Mouse (Mus musculus): ENCODE measurements around the gene Ramp2. TPM values are rescaled to one million over a fixed set of nuclear protein-coding genes. Genes with fewer than 3 reads are reported as not detected.

Gene Ramp2
- total and polyA plus RNA-seq, 2 experiments from 2014 or later: 66.1 to 111 TPM

- no peak for DNase-seq (ENCODE audit: low spot score)
Measured at GRCm38 (mm10) chr11:101307744-101308143, 61.9 kb downstream of the Ramp2 start.

More at GRCm38 (mm10) chr11:101307744-101308143, 61.9 kb downstream of the Ramp2 start:
- Histone ChIP-seq H3K4me1 (ENCODE audit: insufficient read depth, low read length) (no peaks in the 10 kb centered on the region), H3K27ac (no peak overlapping the region), H3K27me3 (ENCODE audit: insufficient read depth, low read length) (no peaks in the 10 kb centered on the region), H3K9me3 (ENCODE audit: low read length) (no peaks in the 10 kb centered on the region), H3K36me3 (ENCODE audit: insufficient read depth, low read length) (no peaks in the 10 kb centered on the region), H3K4me3 (ENCODE audit: low read length) (no peak overlapping the region), H3K4me2 (ENCODE audit: low read depth, low read length) (no peak overlapping the region), H3K9ac (replicated peaks; ENCODE audit: low read length) (no peak overlapping the region)
- no peak for ATAC-seq
- WGBS: 45% methylated on average over 5 of the region's 5 CpGs
- TF ChIP-seq CTCF (IDR thresholded peaks at IDR 0.05; ENCODE audit: low read depth): no peak

Other genes with a start within 250 kb of the Ramp2 start
- gene Atp6v0a1, start 236.6 kb upstream of the Ramp2 start, total RNA-seq (2014; rRNA removed): 213 and 222 TPM in 2 replicates
- 162 and 181 TPM in 2 replicates for gene Atp6v0a1, start 236.6 kb upstream of the Ramp2 start, polyA plus RNA-seq (2015; fragmentation: Nextera tagmentation; extraction: Ambion mirVana)
- gene Naglu, start 176.0 kb upstream of the Ramp2 start, total RNA-seq (2014; rRNA removed): 23.1 and 23.8 TPM in 2 replicates
- 15.3 and 17.0 TPM in 2 replicates for gene Naglu, start 176.0 kb upstream of the Ramp2 start, polyA plus RNA-seq (2015; fragmentation: Nextera tagmentation; extraction: Ambion mirVana)
- 0.16 and 0.22 TPM in 2 replicates for gene Hsd17b1, start 167.6 kb upstream of the Ramp2 start, total RNA-seq (2014; rRNA removed)
- gene Hsd17b1, start 167.6 kb upstream of the Ramp2 start, polyA plus RNA-seq (2015; fragmentation: Nextera tagmentation; extraction: Ambion mirVana): not detected in 2 replicates
- gene Coasy, start 163.5 kb upstream of the Ramp2 start, total RNA-seq (2014; rRNA removed): 45.7 and 53.2 TPM in 2 replicates
- 34.5 and 35.1 TPM in 2 replicates for gene Coasy, start 163.5 kb upstream of the Ramp2 start, polyA plus RNA-seq (2015; fragmentation: Nextera tagmentation; extraction: Ambion mirVana)
- gene Mlx, start 158.8 kb upstream of the Ramp2 start, total RNA-seq (2014; rRNA removed): 42.2 and 75.2 TPM in 2 replicates
- gene Mlx, start 158.8 kb upstream of the Ramp2 start, polyA plus RNA-seq (2015; fragmentation: Nextera tagmentation; extraction: Ambion mirVana): 58.3 and 61.0 TPM in 2 replicates
- gene Psmc3ip, start 150.6 kb upstream of the Ramp2 start, total RNA-seq (2014; rRNA removed): 2.9 and 5.5 TPM in 2 replicates
- gene Psmc3ip, start 150.6 kb upstream of the Ramp2 start, polyA plus RNA-seq (2015; fragmentation: Nextera tagmentation; extraction: Ambion mirVana): 16.3 and 17.5 TPM in 2 replicates
- 56.8 and 68.4 TPM in 2 replicates for gene Retreg3, start 126.1 kb upstream of the Ramp2 start, total RNA-seq (2014; rRNA removed)
- 23.4 and 24.7 TPM in 2 replicates for gene Retreg3, start 126.1 kb upstream of the Ramp2 start, polyA plus RNA-seq (2015; fragmentation: Nextera tagmentation; extraction: Ambion mirVana)
- gene Tubg1, start 126.1 kb upstream of the Ramp2 start, total RNA-seq (2014; rRNA removed): 59.3 and 68.3 TPM in 2 replicates
- gene Tubg1, start 126.1 kb upstream of the Ramp2 start, polyA plus RNA-seq (2015; fragmentation: Nextera tagmentation; extraction: Ambion mirVana): 71.5 and 72.8 TPM in 2 replicates
- 29.7 and 40.8 TPM in 2 replicates for gene Tubg2, start 90.1 kb upstream of the Ramp2 start, total RNA-seq (2014; rRNA removed)
- gene Tubg2, start 90.1 kb upstream of the Ramp2 start, polyA plus RNA-seq (2015; fragmentation: Nextera tagmentation; extraction: Ambion mirVana): 57.7 and 62.8 TPM in 2 replicates
- 25.4 and 28.9 TPM in 2 replicates for gene Cntnap1, start 75.5 kb upstream of the Ramp2 start, total RNA-seq (2014; rRNA removed)
- gene Cntnap1, start 75.5 kb upstream of the Ramp2 start, polyA plus RNA-seq (2015; fragmentation: Nextera tagmentation; extraction: Ambion mirVana): 5.8 and 6.5 TPM in 2 replicates
- 26.7 and 32.3 TPM in 2 replicates for gene Plekhh3, start 74.7 kb upstream of the Ramp2 start, total RNA-seq (2014; rRNA removed)
- 8.8 TPM in 2 replicates for gene Plekhh3, start 74.7 kb upstream of the Ramp2 start, polyA plus RNA-seq (2015; fragmentation: Nextera tagmentation; extraction: Ambion mirVana)
- 0.16 and 0.43 TPM in 2 replicates for gene Ccr10, start 70.6 kb upstream of the Ramp2 start, total RNA-seq (2014; rRNA removed)
- 0.88 and 1.0 TPM in 2 replicates for gene Ccr10, start 70.6 kb upstream of the Ramp2 start, polyA plus RNA-seq (2015; fragmentation: Nextera tagmentation; extraction: Ambion mirVana)
- 26.7 and 27.6 TPM in 2 replicates for gene Ezh1, start 19.6 kb upstream of the Ramp2 start, total RNA-seq (2014; rRNA removed)
- 20.1 and 22.2 TPM in 2 replicates for gene Ezh1, start 19.6 kb upstream of the Ramp2 start, polyA plus RNA-seq (2015; fragmentation: Nextera tagmentation; extraction: Ambion mirVana)
- gene Vps25, start 7.7 kb downstream of the Ramp2 start, total RNA-seq (2014; rRNA removed): 66.1 and 82.1 TPM in 2 replicates
- 134 and 137 TPM in 2 replicates for gene Vps25, start 7.7 kb downstream of the Ramp2 start, polyA plus RNA-seq (2015; fragmentation: Nextera tagmentation; extraction: Ambion mirVana)
- gene Wnk4, start 14.5 kb downstream of the Ramp2 start, total RNA-seq (2014; rRNA removed): 1.5 and 2.5 TPM in 2 replicates
- 6.5 and 8.0 TPM in 2 replicates for gene Wnk4, start 14.5 kb downstream of the Ramp2 start, polyA plus RNA-seq (2015; fragmentation: Nextera tagmentation; extraction: Ambion mirVana)
- gene Cntd1, start 33.0 kb downstream of the Ramp2 start, total RNA-seq (2014; rRNA removed): 0.10 TPM in 1 of 2 replicates, not detected in the other
- 0.66 and 0.89 TPM in 2 replicates for gene Cntd1, start 33.0 kb downstream of the Ramp2 start, polyA plus RNA-seq (2015; fragmentation: Nextera tagmentation; extraction: Ambion mirVana)
- gene Coa3, start 33.1 kb downstream of the Ramp2 start, total RNA-seq (2014; rRNA removed): 146 and 154 TPM in 2 replicates
- 214 and 225 TPM in 2 replicates for gene Coa3, start 33.1 kb downstream of the Ramp2 start, polyA plus RNA-seq (2015; fragmentation: Nextera tagmentation; extraction: Ambion mirVana)
- 71.1 and 95.3 TPM in 2 replicates for gene Becn1, start 56.3 kb downstream of the Ramp2 start, total RNA-seq (2014; rRNA removed)
- 140 and 145 TPM in 2 replicates for gene Becn1, start 56.3 kb downstream of the Ramp2 start, polyA plus RNA-seq (2015; fragmentation: Nextera tagmentation; extraction: Ambion mirVana)
- 68.3 and 71.1 TPM in 2 replicates for gene Psme3, start 70.2 kb downstream of the Ramp2 start, total RNA-seq (2014; rRNA removed)
- gene Psme3, start 70.2 kb downstream of the Ramp2 start, polyA plus RNA-seq (2015; fragmentation: Nextera tagmentation; extraction: Ambion mirVana): 78.2 and 83.9 TPM in 2 replicates
- gene Aoc2, start 79.0 kb downstream of the Ramp2 start, total RNA-seq (2014; rRNA removed): 3.8 and 4.1 TPM in 2 replicates
- gene Aoc2, start 79.0 kb downstream of the Ramp2 start, polyA plus RNA-seq (2015; fragmentation: Nextera tagmentation; extraction: Ambion mirVana): 0.59 and 0.63 TPM in 2 replicates
- gene Aoc3, start 84.6 kb downstream of the Ramp2 start, total RNA-seq (2014; rRNA removed): 0.36 and 0.47 TPM in 2 replicates
- gene Aoc3, start 84.6 kb downstream of the Ramp2 start, polyA plus RNA-seq (2015; fragmentation: Nextera tagmentation; extraction: Ambion mirVana): 0.10 and 0.16 TPM in 2 replicates
- gene G6pc, start 121.5 kb downstream of the Ramp2 start, total RNA-seq (2014; rRNA removed): 0.26 TPM in 1 of 2 replicates, not detected in the other
- gene G6pc, start 121.5 kb downstream of the Ramp2 start, polyA plus RNA-seq (2015; fragmentation: Nextera tagmentation; extraction: Ambion mirVana): not detected in 2 replicates
- gene Aarsd1, start 171.6 kb downstream of the Ramp2 start, total RNA-seq (2014; rRNA removed): 62.5 and 69.4 TPM in 2 replicates
- 89.9 and 91.6 TPM in 2 replicates for gene Aarsd1, start 171.6 kb downstream of the Ramp2 start, polyA plus RNA-seq (2015; fragmentation: Nextera tagmentation; extraction: Ambion mirVana)
- gene Gm27029, start 178.8 kb downstream of the Ramp2 start, total RNA-seq (2014; rRNA removed): 2.2 TPM in 1 of 2 replicates, not detected in the other
- gene Gm27029, start 178.8 kb downstream of the Ramp2 start, polyA plus RNA-seq (2015; fragmentation: Nextera tagmentation; extraction: Ambion mirVana): 4.7 and 6.4 TPM in 2 replicates
- gene Rundc1, start 179.1 kb downstream of the Ramp2 start, total RNA-seq (2014; rRNA removed): 11.6 and 12.4 TPM in 2 replicates
- gene Rundc1, start 179.1 kb downstream of the Ramp2 start, polyA plus RNA-seq (2015; fragmentation: Nextera tagmentation; extraction: Ambion mirVana): 21.4 and 22.7 TPM in 2 replicates
- gene Ptges3l, start 179.3 kb downstream of the Ramp2 start, total RNA-seq (2014; rRNA removed): 0.31 and 0.58 TPM in 2 replicates
- gene Ptges3l, start 179.3 kb downstream of the Ramp2 start, polyA plus RNA-seq (2015; fragmentation: Nextera tagmentation; extraction: Ambion mirVana): 3.8 and 4.6 TPM in 2 replicates
- 535 and 538 TPM in 2 replicates for gene Rpl27, start 196.3 kb downstream of the Ramp2 start, total RNA-seq (2014; rRNA removed)
- gene Rpl27, start 196.3 kb downstream of the Ramp2 start, polyA plus RNA-seq (2015; fragmentation: Nextera tagmentation; extraction: Ambion mirVana): 276 and 282 TPM in 2 replicates
- 3.9 and 4.2 TPM in 2 replicates for gene Ifi35, start 202.4 kb downstream of the Ramp2 start, total RNA-seq (2014; rRNA removed)
- gene Ifi35, start 202.4 kb downstream of the Ramp2 start, polyA plus RNA-seq (2015; fragmentation: Nextera tagmentation; extraction: Ambion mirVana): 5.3 and 5.8 TPM in 2 replicates
- 103 and 140 TPM in 2 replicates for gene Rnd2, start 219.0 kb downstream of the Ramp2 start, total RNA-seq (2014; rRNA removed)
- 143 and 154 TPM in 2 replicates for gene Rnd2, start 219.0 kb downstream of the Ramp2 start, polyA plus RNA-seq (2015; fragmentation: Nextera tagmentation; extraction: Ambion mirVana)
- 290 and 295 TPM in 2 replicates for gene Vat1, start 220.2 kb downstream of the Ramp2 start, total RNA-seq (2014; rRNA removed)
- 106 and 114 TPM in 2 replicates for gene Vat1, start 220.2 kb downstream of the Ramp2 start, polyA plus RNA-seq (2015; fragmentation: Nextera tagmentation; extraction: Ambion mirVana)

Data from hindbrain, postnatal 0 days (tissue).